Mouse (Mus musculus): ENCODE results near the gene Trp53bp2. TPM values are rescaled to one million over a fixed set of nuclear protein-coding genes. Genes with fewer than 3 reads are reported as not detected.

Trp53bp2 gene
- polyA plus RNA-seq, 1 experiment from 2014 or later: 29.0 TPM

DNA sequence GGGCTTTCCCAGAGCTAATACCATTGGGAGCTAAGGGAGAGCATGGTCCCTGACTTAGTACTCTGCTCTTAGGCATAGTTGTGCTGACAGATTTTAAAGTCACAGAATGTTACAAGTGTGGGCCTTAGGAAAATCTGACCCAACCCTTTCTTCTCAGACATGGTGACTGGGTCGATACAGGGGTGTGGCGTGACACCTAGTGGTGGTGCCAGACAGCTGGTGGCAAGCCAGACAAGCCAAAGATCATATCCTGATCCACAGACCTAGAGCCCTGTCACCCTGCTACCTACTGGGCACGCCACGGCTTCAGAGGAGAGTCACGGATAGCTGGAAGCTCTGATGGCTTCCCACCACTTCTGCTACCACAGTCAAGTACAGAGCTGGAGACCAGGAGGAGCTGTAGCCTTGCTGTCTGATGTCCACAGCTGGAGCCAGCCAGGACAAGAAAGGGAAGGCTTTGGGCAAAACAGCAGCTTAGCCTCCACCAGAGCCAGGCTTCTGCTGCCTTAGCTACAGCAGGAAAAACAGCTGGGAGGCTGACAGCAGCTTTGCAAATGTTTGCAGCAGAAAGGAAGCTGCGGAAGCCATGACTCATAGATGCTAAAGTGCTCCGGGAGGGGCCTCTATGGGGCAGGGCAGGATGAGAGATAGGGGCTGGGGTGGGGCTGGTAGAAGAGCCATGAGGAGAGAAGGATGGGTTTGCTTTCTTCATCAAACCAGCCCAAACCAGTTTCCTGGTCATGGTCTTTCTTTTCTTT, 97.4 kb downstream of the Trp53bp2 start:
- Histone ChIP-seq H3K4me3 (ENCODE audit: low read depth, low read length) (no peak overlapping the region), H3K4me2 (no peak overlapping the region), H3K9me3 (ENCODE audit: low read depth, low read length) (no peaks in the 10 kb centered on the region), H3K4me1 (ENCODE audit: insufficient read depth) (peaks cover 30% of the 10 kb centered on the region), H3K36me3 (ENCODE audit: insufficient read depth) (peaks cover 38% of the 10 kb centered on the region), H3K27ac (ENCODE audit: low read depth) (peak overlapping the region; percentile 79), H3K27me3 (ENCODE audit: insufficient read depth, low read length) (no peaks in the 10 kb centered on the region), H3K9ac (no peak overlapping the region)
- peak; percentile 48; the same call in 1 of the 2 replicates for ATAC-seq (ENCODE audit: insufficient read depth)
- DNase-seq: peak; percentile 85
- peak; percentile 37; the same call in 1 of the 2 replicates for TF ChIP-seq CTCF (IDR thresholded peaks at IDR 0.05; ENCODE audit: low read depth)
- WGBS: 31% methylated on average over 7 of the region's 7 CpGs

DNA sequence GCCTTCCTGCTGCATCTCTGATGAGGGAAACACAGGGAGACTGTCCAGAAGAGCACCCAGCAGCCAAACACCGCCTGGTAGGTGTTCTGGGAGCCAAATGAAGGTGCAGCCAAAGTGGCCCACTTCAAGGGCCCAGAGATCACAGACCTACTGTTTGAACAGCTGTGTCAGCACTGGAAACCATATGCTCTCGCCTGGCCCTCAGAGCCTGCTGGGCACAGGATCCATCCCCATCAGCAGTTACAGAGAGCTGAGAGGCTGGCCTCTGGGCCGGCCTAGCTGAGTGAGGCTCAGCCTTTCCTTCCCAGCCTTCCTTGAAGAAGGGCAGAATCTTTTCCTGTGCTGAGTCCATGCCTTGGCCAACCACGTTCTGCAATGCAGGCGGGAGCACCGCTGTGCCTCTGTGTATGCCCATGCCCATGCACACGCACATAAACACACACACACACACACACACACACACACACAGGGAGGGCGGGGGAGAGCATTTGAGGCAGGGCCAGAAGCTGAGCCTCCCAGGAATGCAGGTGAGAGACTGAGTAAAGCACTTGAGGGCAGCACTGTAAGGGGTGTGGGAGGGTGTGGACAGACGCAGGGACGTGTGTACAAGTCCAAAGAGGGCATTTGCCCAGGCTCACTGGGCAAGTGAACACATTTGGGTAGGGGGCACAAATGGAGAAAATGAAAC, 100.3 kb downstream of the Trp53bp2 start:
- ATAC-seq (ENCODE audit: insufficient read depth) (peak; percentile 62; the same call in 1 of the 2 replicates), DNase-seq (peak; percentile 57)
- Histone ChIP-seq H3K36me3 (ENCODE audit: insufficient read depth) (peaks cover 59% of the 10 kb centered on the region), H3K27ac (ENCODE audit: low read depth) (peak overlapping the region; percentile 72), H3K9me3 (ENCODE audit: low read depth, low read length) (no peaks in the 10 kb centered on the region), H3K4me1 (ENCODE audit: insufficient read depth) (peaks cover 33% of the 10 kb centered on the region), H3K9ac (no peak overlapping the region), H3K27me3 (ENCODE audit: insufficient read depth, low read length) (no peaks in the 10 kb centered on the region), H3K4me3 (ENCODE audit: low read depth, low read length) (no peak overlapping the region), H3K4me2 (no peak overlapping the region; the same call in 1 of the 2 replicates)
- no peak for TF ChIP-seq CTCF (IDR thresholded peaks at IDR 0.05; ENCODE audit: low read depth)
- 55% methylated on average over 10 of the region's 10 CpGs for WGBS

DNA sequence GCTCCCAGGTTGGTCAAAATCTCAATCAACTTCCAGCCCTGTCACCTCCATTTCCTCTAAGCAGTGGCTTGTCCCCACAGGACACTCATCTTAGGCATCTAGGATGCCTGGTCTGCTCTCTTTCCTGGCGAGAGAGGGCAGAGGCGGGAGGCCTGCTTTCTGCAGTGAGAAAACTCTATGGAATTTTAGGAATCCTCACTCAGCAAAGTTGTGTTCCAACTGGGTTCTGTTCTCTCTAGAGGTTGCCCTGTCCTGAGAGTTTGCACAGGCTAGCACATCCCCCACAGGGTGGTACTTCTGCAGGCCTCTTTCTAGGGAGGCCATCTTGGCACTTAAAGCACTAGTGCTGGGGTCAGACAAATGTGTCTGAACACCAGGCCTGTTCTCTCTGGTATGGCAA, 102.1 kb downstream of the Trp53bp2 start:
- H3K27ac ChIP-seq (ENCODE audit: low read depth): no peak overlapping the region
- peaks cover 31% of the 10 kb centered on the region for H3K4me1 ChIP-seq (ENCODE audit: insufficient read depth)
- H3K27me3 ChIP-seq (ENCODE audit: insufficient read depth, low read length): no peaks in the 10 kb centered on the region
- WGBS: 66% methylated on average over 2 of the region's 2 CpGs
- H3K36me3 ChIP-seq (ENCODE audit: insufficient read depth): peaks cover 61% of the 10 kb centered on the region
- H3K9me3 ChIP-seq (ENCODE audit: low read depth, low read length): no peaks in the 10 kb centered on the region
- no peak overlapping the region for H3K4me2 ChIP-seq
- DNase-seq (no peak), ATAC-seq (ENCODE audit: insufficient read depth) (no peak)
- H3K9ac ChIP-seq: no peak overlapping the region
- no peak for TF ChIP-seq CTCF (IDR thresholded peaks at IDR 0.05; ENCODE audit: low read depth)
- no peak overlapping the region for H3K4me3 ChIP-seq (ENCODE audit: low read depth, low read length)

DNA sequence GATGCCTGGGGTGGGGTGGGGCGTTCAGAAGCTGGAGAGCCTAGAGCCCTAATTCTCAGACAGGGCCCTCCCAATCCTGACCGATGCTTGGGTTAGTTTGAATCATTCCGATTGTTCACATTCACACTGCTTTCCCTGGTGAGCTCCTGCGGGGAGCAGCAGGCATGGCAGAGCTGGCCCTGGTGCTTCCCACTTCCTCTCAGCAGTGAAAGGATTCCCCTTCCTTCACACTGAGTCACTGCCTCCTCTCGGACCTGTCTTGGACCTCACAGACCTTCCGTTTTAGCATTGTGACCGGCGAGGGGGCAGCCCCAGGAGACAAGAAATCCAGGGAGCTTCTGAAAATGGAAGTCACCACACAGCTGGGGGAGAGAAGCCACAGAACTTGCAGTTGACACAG, 102.8 kb downstream of the Trp53bp2 start:
- no peaks in the 10 kb centered on the region for H3K27me3 ChIP-seq (ENCODE audit: insufficient read depth, low read length)
- TF ChIP-seq CTCF (IDR thresholded peaks at IDR 0.05; ENCODE audit: low read depth): no peak
- H3K4me1 ChIP-seq (ENCODE audit: insufficient read depth): peaks cover 28% of the 10 kb centered on the region
- H3K4me3 ChIP-seq (ENCODE audit: low read depth, low read length): no peak overlapping the region
- H3K27ac ChIP-seq (ENCODE audit: low read depth): no peak overlapping the region
- H3K4me2 ChIP-seq: no peak overlapping the region
- H3K36me3 ChIP-seq (ENCODE audit: insufficient read depth): peaks cover 60% of the 10 kb centered on the region
- DNase-seq (no peak), ATAC-seq (ENCODE audit: insufficient read depth) (no peak)
- WGBS: 75% methylated on average over 8 of the region's 8 CpGs
- no peak overlapping the region for H3K9ac ChIP-seq
- H3K9me3 ChIP-seq (ENCODE audit: low read depth, low read length): no peaks in the 10 kb centered on the region

Other genes with a start within 250 kb of the Trp53bp2 start
- not detected in 2 replicates for gene Vmn1r1, start 244.7 kb upstream of the Trp53bp2 start, polyA plus RNA-seq (2014; fragmentation: Nextera tagmentation; extraction: Ambion mirVana)
- 131 and 141 TPM in 2 replicates for gene Degs1, start 126.4 kb upstream of the Trp53bp2 start, polyA plus RNA-seq (2014; fragmentation: Nextera tagmentation; extraction: Ambion mirVana)
- gene Fbxo28, start 67.5 kb upstream of the Trp53bp2 start, polyA plus RNA-seq (2014; fragmentation: Nextera tagmentation; extraction: Ambion mirVana): 23.1 and 27.2 TPM in 2 replicates
- 116 and 117 TPM in 2 replicates for gene Capn2, start 108.4 kb downstream of the Trp53bp2 start, polyA plus RNA-seq (2014; fragmentation: Nextera tagmentation; extraction: Ambion mirVana)
- gene Capn8, start 155.8 kb downstream of the Trp53bp2 start, polyA plus RNA-seq (2014; fragmentation: Nextera tagmentation; extraction: Ambion mirVana): not detected in 2 replicates